Mouse (Mus musculus) liver, adult 2 months (tissue): Measurements from ENCODE around the gene Lrrc1. TPM values are rescaled to one million over a fixed set of nuclear protein-coding genes. Genes with fewer than 3 reads are reported as not detected.
A peak's percentile ranks its signal among the peaks of the same experiment; 100 is the strongest.

Source experiments
- DNase-seq: peaks from one replicate; pipeline ENCODE4 v3.0.0-alpha.2; 2011; ENCODE audit warnings: low read depth, low spot score; ENCODE audit errors: extremely low read depth
- H3K27ac ChIP-seq: fragments of 200-500 bp; replicated peaks from 2 replicates; pipeline ENCODE4 v1.5.1; 2012; ENCODE audit warnings: low read depth, mild to moderate bottlenecking, control low read depth, inconsistent platforms, low read length; ENCODE audit not compliant: insufficient read depth
- H3K27me3 ChIP-seq: fragments of 200-500 bp; 2 replicates; pipeline ENCODE4 v1.6.1; 2012; ENCODE audit warnings: mild to moderate bottlenecking, moderate library complexity, low read length, inconsistent platforms; ENCODE audit not compliant: control insufficient read depth, insufficient read depth
- H3K36me3 ChIP-seq: fragments of 200-500 bp; 2 replicates; pipeline ENCODE4 v1.6.1; 2012; ENCODE audit warnings: low read length, inconsistent platforms; ENCODE audit not compliant: control insufficient read depth, insufficient read depth
- H3K4me1 ChIP-seq: fragments of 200-500 bp; 2 replicates; pipeline ENCODE4 v1.6.1; 2011; ENCODE audit warnings: low read length; ENCODE audit not compliant: control insufficient read depth, insufficient read depth
- H3K4me3 ChIP-seq: fragments of 200-500 bp; 2 replicates; pipeline ENCODE4 v1.5.1; 2011; ENCODE audit warnings: low read depth, mild to moderate bottlenecking, control low read depth, low read length, moderate library complexity; ENCODE audit not compliant: insufficient read depth
- H3K79me2 ChIP-seq: fragments of 200-500 bp; 2 replicates; pipeline ENCODE4 v1.6.1; 2012; ENCODE audit warnings: inconsistent platforms, mild to moderate bottlenecking, low read length, moderate library complexity; ENCODE audit not compliant: control insufficient read depth, insufficient read depth
- H3K9ac ChIP-seq: fragments of 200-500 bp; 2 replicates; pipeline ENCODE4 v1.6.1; 2012; ENCODE audit warnings: low read depth, mild to moderate bottlenecking, control low read depth, inconsistent platforms, low read length
- CTCF ChIP-seq: fragments of 200-500 bp; IDR thresholded peaks from 2 replicates; pipeline ENCODE4 v1.5.1; 2011; ENCODE audit warnings: low read depth, low read length, control low read depth
- POLR2A ChIP-seq: fragments of 200-500 bp; IDR thresholded peaks from 2 replicates; pipeline ENCODE4 v1.6.1; 2011; ENCODE audit warnings: low read length, control low read depth; ENCODE audit not compliant: insufficient read depth; ENCODE audit errors: extremely low read depth
- WGBS: fragments of 180-500 bp; shearing (Covaris S2); methylation state at CpG from one replicate; pipeline ENCODE4 v1.1.7; 2018; 5-methylcytosine and 5-hydroxymethylcytosine counted together
- polyA plus RNA-seq: library from polyadenylated mRNA; depleted of rRNA; stranded (reverse); fragments of >200 nt; gene quantifications from 2 replicates; pipeline ENCODE4 v1.2.3, GENCODE M21; 2012
- total RNA-seq: library from RNA; depleted of rRNA; stranded (reverse); fragments of >200 nt; gene quantifications from 2 replicates; pipeline ENCODE4 v1.2.3, GENCODE M21; 2014

Gene Lrrc1
- total and polyA plus RNA-seq, 2 experiments, result 0.40 to 1.4 TPM

- H3K27ac ChIP-seq, result no peak overlapping the region
- H3K9ac ChIP-seq, result no peak overlapping the region
- H3K27me3 ChIP-seq, result no peaks in the 10 kb centered on the region
- no peak for TF ChIP-seq POLR2A
- no peak for TF ChIP-seq CTCF
- H3K79me2 ChIP-seq, result no peaks in the 10 kb centered on the region
- no peaks in the 10 kb centered on the region for H3K4me1 ChIP-seq
- no peak for DNase-seq
- WGBS, result 92% methylated on average over 7 of the region's 7 CpGs
- H3K4me3 ChIP-seq, result no peak overlapping the region
- H3K36me3 ChIP-seq, result no peaks in the 10 kb centered on the region
Observed at GRCm38 (mm10) chr9:77463861-77464260, 80.8 kb downstream of the Lrrc1 start.

- no peaks in the 10 kb centered on the region for H3K79me2 ChIP-seq
- no peaks in the 10 kb centered on the region for H3K4me1 ChIP-seq
- H3K4me3 ChIP-seq, result no peak overlapping the region
- no peak for TF ChIP-seq POLR2A
- TF ChIP-seq CTCF, result no peak
- H3K36me3 ChIP-seq, result no peaks in the 10 kb centered on the region
- no peak for DNase-seq
- no peak overlapping the region for H3K27ac ChIP-seq
- no peaks in the 10 kb centered on the region for H3K27me3 ChIP-seq
- 78% methylated on average over 4 of the region's 4 CpGs for WGBS
- H3K9ac ChIP-seq, result no peak overlapping the region
Observed at GRCm38 (mm10) chr9:77463195-77463594, 81.5 kb downstream of the Lrrc1 start.

- TF ChIP-seq CTCF, result no peak
- TF ChIP-seq POLR2A, result no peak
- Histone ChIP-seq H3K79me2 (no peaks in the 10 kb centered on the region), H3K36me3 (no peaks in the 10 kb centered on the region), H3K27me3 (no peaks in the 10 kb centered on the region), H3K4me3 (no peak overlapping the region), H3K4me1 (no peaks in the 10 kb centered on the region), H3K9ac (no peak overlapping the region), H3K27ac (no peak overlapping the region)
- 95% methylated on average over 9 of the region's 9 CpGs for WGBS
- DNase-seq, result no peak
Observed at GRCm38 (mm10) chr9:77461371-77461915, 83.2 kb downstream of the Lrrc1 start.

- Histone ChIP-seq H3K9ac (no peak overlapping the region), H3K4me1 (no peaks in the 10 kb centered on the region), H3K27me3 (no peaks in the 10 kb centered on the region), H3K4me3 (no peak overlapping the region), H3K27ac (no peak overlapping the region), H3K36me3 (no peaks in the 10 kb centered on the region), H3K79me2 (no peaks in the 10 kb centered on the region)
- WGBS, result 92% methylated on average over 14 of the region's 14 CpGs
- DNase-seq, result no peak
- TF ChIP-seq POLR2A, result no peak
- no peak for TF ChIP-seq CTCF
Observed at GRCm38 (mm10) chr9:77460408-77460807, 84.3 kb downstream of the Lrrc1 start.

GRCm38 (mm10) chr9:77459365-77459764 is 85.3 kb downstream of the Lrrc1 start:
- TF ChIP-seq POLR2A (no peak), CTCF (no peak)
- no peak overlapping the region for H3K4me3 ChIP-seq
- no peak overlapping the region for H3K27ac ChIP-seq
- DNase-seq, result peak; percentile 26
- no peaks in the 10 kb centered on the region for H3K79me2 ChIP-seq
- no peaks in the 10 kb centered on the region for H3K36me3 ChIP-seq
- no peaks in the 10 kb centered on the region for H3K4me1 ChIP-seq
- H3K27me3 ChIP-seq, result no peaks in the 10 kb centered on the region
- WGBS, result 49% methylated on average over 2 of the region's 2 CpGs
- H3K9ac ChIP-seq, result no peak overlapping the region

- Histone ChIP-seq H3K36me3 (no peaks in the 10 kb centered on the region), H3K9ac (no peak overlapping the region), H3K79me2 (no peaks in the 10 kb centered on the region), H3K4me1 (no peaks in the 10 kb centered on the region), H3K27me3 (no peaks in the 10 kb centered on the region), H3K4me3 (no peak overlapping the region), H3K27ac (no peak overlapping the region)
- TF ChIP-seq CTCF (no peak), POLR2A (no peak)
- 82% methylated on average over 13 of the region's 13 CpGs for WGBS
- DNase-seq, result no peak
Observed at GRCm38 (mm10) chr9:77456169-77456826, 88.4 kb downstream of the Lrrc1 start.
